Mouse (Mus musculus) megakaryocyte progenitor cell, adult 5-6 weeks (primary cell): Measurements from ENCODE around the gene Jak3. TPM values are rescaled to one million over a fixed set of nuclear protein-coding genes. Genes with fewer than 3 reads are reported as not detected.

Experiments
- ATAC-seq: replicated peaks from 2 replicates; pipeline ENCODE4 v1.8.0; 2016; ENCODE audit warnings: mild to moderate bottlenecking, moderate TSS enrichment, inconsistent platforms; ENCODE audit not compliant: poor library complexity
- total RNA-seq, 2 experiments: library from RNA; stranded (forward) in 1 of 2; stranded (reverse) in 1 of 2; fragments of 157-497, 149-512 nt in 1 of 2; fragments of 200-1000 nt in 1 of 2; gene quantifications; 2 replicates each; pipeline versions ENCODE4 v1.2.3 to v1.2.4; 2015 to 2017

The Jak3 gene
- total RNA-seq, 2 experiments from 2014 or later: 9.3 to 9.9 TPM

GRCm38 (mm10) chr8:71717096-71717495, 41.0 kb downstream of the Jak3 start:
- ATAC-seq: no peak

- ATAC-seq: no peak
Observed at GRCm38 (mm10) chr8:71718252-71718651, 42.2 kb downstream of the Jak3 start.

- ATAC-seq: peak; percentile 70
Observed at GRCm38 (mm10) chr8:71719218-71719617, 43.1 kb downstream of the Jak3 start.

- ATAC-seq: no peak
Observed at GRCm38 (mm10) chr8:71719928-71720457, 43.9 kb downstream of the Jak3 start.

DNA sequence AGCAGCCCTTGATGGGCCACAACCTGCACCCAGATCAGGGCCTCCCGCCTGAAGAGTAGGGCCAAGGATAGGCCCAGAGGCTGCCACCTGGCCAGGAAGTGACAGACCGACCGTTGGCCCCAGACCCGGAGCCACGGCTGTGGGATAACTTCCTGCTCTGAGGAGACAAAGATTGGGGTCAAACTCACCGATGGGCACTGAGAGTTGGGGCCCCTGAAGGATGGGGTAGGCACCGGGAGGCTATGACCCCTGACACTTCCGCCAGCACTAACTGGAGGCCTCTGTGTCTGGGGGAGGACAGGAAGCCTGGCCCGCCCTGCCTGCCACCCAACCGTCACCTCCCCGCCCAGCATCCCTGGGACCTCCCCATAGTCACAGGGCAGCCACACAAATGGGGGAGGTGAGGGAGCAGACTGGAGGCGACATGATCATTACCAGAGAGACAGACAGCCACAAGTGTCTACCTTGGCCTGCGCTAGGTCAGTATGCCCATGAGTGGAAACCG, 47.0 kb downstream of the Jak3 start:
- ATAC-seq: peak; percentile 67

- ATAC-seq: no peak
Observed at GRCm38 (mm10) chr8:71724389-71724788, 48.3 kb downstream of the Jak3 start.

DNA sequence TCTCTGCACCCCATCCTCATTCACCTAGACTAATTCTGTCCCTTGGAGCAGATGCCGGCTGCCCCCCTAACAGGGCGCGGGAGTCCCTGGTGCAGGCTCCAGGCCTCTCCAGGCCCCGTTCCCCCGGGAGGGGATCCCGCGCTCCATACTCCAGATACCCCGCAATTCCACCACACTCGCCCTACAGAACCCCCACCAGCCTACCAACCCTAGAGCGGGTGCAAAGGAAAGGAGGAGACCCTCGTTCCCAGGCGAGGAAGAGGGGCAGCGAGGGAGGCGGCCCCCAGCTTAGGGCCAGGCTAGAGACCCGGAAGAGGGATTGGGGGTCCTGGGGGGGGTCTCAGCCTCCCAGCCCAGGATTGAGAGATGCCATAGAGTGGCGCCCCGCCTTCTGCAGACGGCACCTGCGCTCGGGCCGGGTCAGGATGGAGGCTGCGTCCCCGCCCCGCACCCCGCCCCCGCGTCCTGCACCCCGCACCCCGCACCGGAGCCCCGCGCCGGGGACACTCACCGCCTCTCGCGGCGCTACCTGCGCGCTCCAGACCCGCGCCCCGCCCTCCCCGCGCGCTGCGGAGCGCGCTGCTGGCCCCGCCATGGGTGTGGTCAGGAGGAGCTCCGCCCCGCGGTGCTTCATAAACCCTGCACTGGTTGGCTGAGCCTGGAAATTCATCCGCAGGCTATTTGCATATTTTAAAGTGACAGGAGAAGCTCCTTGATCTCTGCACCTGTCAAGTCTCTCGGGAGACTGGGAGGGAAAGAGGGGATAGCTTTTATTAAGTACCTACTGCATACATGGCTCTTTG, 49.2 kb downstream of the Jak3 start, which contains the start of gene Fcho1:
Gene Fcho1 (minus strand): TSS at position 595 of the 803 bp plus-strand sequence.
- ATAC-seq: peak; percentile 58

GRCm38 (mm10) chr8:71728240-71728785, 52.2 kb downstream of the Jak3 start:
- peak; percentile 27 for ATAC-seq

GRCm38 (mm10) chr8:71728826-71729620, 52.9 kb downstream of the Jak3 start:
- peak; percentile 59 for ATAC-seq

- peak; percentile 79 for ATAC-seq
Observed at GRCm38 (mm10) chr8:71731652-71732230, 55.6 kb downstream of the Jak3 start.

- peak; percentile 70 for ATAC-seq
Observed at GRCm38 (mm10) chr8:71738316-71738715, 62.2 kb downstream of the Jak3 start.

Other genes starting within 250 kb of the Jak3 start
- gene Abhd8, start 212.6 kb upstream of the Jak3 start, total RNA-seq (2015): 2.3 and 3.1 TPM in 2 replicates
- gene Abhd8, start 212.6 kb upstream of the Jak3 start, total RNA-seq (2017): 8.2 and 8.3 TPM in 2 replicates
- 60.0 and 66.1 TPM in 2 replicates for gene Mrpl34, start 211.3 kb upstream of the Jak3 start, total RNA-seq (2015)
- 50.2 and 53.6 TPM in 2 replicates for gene Mrpl34, start 211.3 kb upstream of the Jak3 start, total RNA-seq (2017)
- gene Dda1, start 207.1 kb upstream of the Jak3 start, total RNA-seq (2015): 32.3 and 37.0 TPM in 2 replicates
- 14.1 and 14.7 TPM in 2 replicates for gene Dda1, start 207.1 kb upstream of the Jak3 start, total RNA-seq (2017)
- gene Ano8, start 190.3 kb upstream of the Jak3 start, total RNA-seq (2015): 0.22 and 0.64 TPM in 2 replicates
- 3.1 and 3.6 TPM in 2 replicates for gene Ano8, start 190.3 kb upstream of the Jak3 start, total RNA-seq (2017)
- gene Gtpbp3, start 188.2 kb upstream of the Jak3 start, total RNA-seq (2015): 5.9 TPM in 2 replicates
- 23.4 and 26.5 TPM in 2 replicates for gene Gtpbp3, start 188.2 kb upstream of the Jak3 start, total RNA-seq (2017)
- 0.67 and 0.76 TPM in 2 replicates for gene Plvap, start 164.5 kb upstream of the Jak3 start, total RNA-seq (2015)
- 0.71 and 2.7 TPM in 2 replicates for gene Plvap, start 164.5 kb upstream of the Jak3 start, total RNA-seq (2017)
- 0.07 TPM in 1 of 2 replicates, not detected in the other for gene Ccdc194, start 150.6 kb upstream of the Jak3 start, total RNA-seq (2015)
- gene Ccdc194, start 150.6 kb upstream of the Jak3 start, total RNA-seq (2017): not detected in 2 replicates
- gene Bst2, start 138.8 kb upstream of the Jak3 start, total RNA-seq (2015): 11.3 and 15.7 TPM in 2 replicates
- gene Bst2, start 138.8 kb upstream of the Jak3 start, total RNA-seq (2017): 50.9 and 62.2 TPM in 2 replicates
- 45.4 and 49.8 TPM in 2 replicates for gene Mvb12a, start 133.4 kb upstream of the Jak3 start, total RNA-seq (2015)
- 65.6 and 76.6 TPM in 2 replicates for gene Mvb12a, start 133.4 kb upstream of the Jak3 start, total RNA-seq (2017)
- 0.17 TPM in 1 of 2 replicates, not detected in the other for gene Tmem221, start 117.4 kb upstream of the Jak3 start, total RNA-seq (2015)
- not detected in 2 replicates for gene Tmem221, start 117.4 kb upstream of the Jak3 start, total RNA-seq (2017)
- not detected in 2 replicates for gene Nxnl1, start 109.7 kb upstream of the Jak3 start, total RNA-seq (2015)
- gene Nxnl1, start 109.7 kb upstream of the Jak3 start, total RNA-seq (2017): not detected in 2 replicates
- 3.6 TPM in 2 replicates for gene Slc27a1, start 107.4 kb upstream of the Jak3 start, total RNA-seq (2015)
- 3.5 and 3.8 TPM in 2 replicates for gene Slc27a1, start 107.4 kb upstream of the Jak3 start, total RNA-seq (2017)
- gene Pgls, start 84.1 kb upstream of the Jak3 start, total RNA-seq (2015): 116 and 134 TPM in 2 replicates
- gene Pgls, start 84.1 kb upstream of the Jak3 start, total RNA-seq (2017): 128 and 131 TPM in 2 replicates
- gene Fam129c, start 78.6 kb upstream of the Jak3 start, total RNA-seq (2015): 6.5 and 10.2 TPM in 2 replicates
- 1.00 and 5.3 TPM in 2 replicates for gene Fam129c, start 78.6 kb upstream of the Jak3 start, total RNA-seq (2017)
- 54.0 and 63.0 TPM in 2 replicates for gene Colgalt1, start 65.3 kb upstream of the Jak3 start, total RNA-seq (2015)
- gene Colgalt1, start 65.3 kb upstream of the Jak3 start, total RNA-seq (2017): 62.0 and 67.2 TPM in 2 replicates
- 0.64 and 1.8 TPM in 2 replicates for gene Unc13a, start 4.5 kb upstream of the Jak3 start, total RNA-seq (2015)
- 0.79 and 0.98 TPM in 2 replicates for gene Unc13a, start 4.5 kb upstream of the Jak3 start, total RNA-seq (2017)
- gene Insl3, start 12.9 kb downstream of the Jak3 start, total RNA-seq (2015): 7.1 and 7.2 TPM in 2 replicates
- gene Insl3, start 12.9 kb downstream of the Jak3 start, total RNA-seq (2017): 1.2 and 1.8 TPM in 2 replicates
- gene B3gnt3, start 25.5 kb downstream of the Jak3 start, total RNA-seq (2015): 0.15 and 0.54 TPM in 2 replicates
- gene B3gnt3, start 25.5 kb downstream of the Jak3 start, total RNA-seq (2017): 0.12 and 0.34 TPM in 2 replicates
- gene Fcho1, start 49.4 kb downstream of the Jak3 start, total RNA-seq (2015): 49.8 and 51.5 TPM in 2 replicates
- gene Fcho1, start 49.4 kb downstream of the Jak3 start, total RNA-seq (2017): 83.6 and 91.1 TPM in 2 replicates
- 4.8 and 7.9 TPM in 2 replicates for gene Zfp709, start 205.7 kb downstream of the Jak3 start, total RNA-seq (2015)
- 7.6 and 10.5 TPM in 2 replicates for gene Zfp709, start 205.7 kb downstream of the Jak3 start, total RNA-seq (2017)
- gene Zfp882, start 232.3 kb downstream of the Jak3 start, total RNA-seq (2015): 3.9 and 5.9 TPM in 2 replicates
- 5.2 and 7.0 TPM in 2 replicates for gene Zfp882, start 232.3 kb downstream of the Jak3 start, total RNA-seq (2017)
- 19.6 and 21.4 TPM in 2 replicates for gene Zfp617, start 232.3 kb downstream of the Jak3 start, total RNA-seq (2015)
- gene Zfp617, start 232.3 kb downstream of the Jak3 start, total RNA-seq (2017): 9.7 and 12.6 TPM in 2 replicates